Mouse (Mus musculus) hindbrain, postnatal 0 days (tissue): ENCODE results near the gene Neurl2. TPM values are rescaled to one million over a fixed set of nuclear protein-coding genes. Genes with fewer than 3 reads are reported as not detected.

ENCODE experiments used
- ATAC-seq: fragments of 200-750 bp; cut with Nextera tagmentation; 2 replicates; pipeline ENCODE4 v1.8.0; 2017; ENCODE audit warnings: mild to moderate bottlenecking, moderate TSS enrichment, moderate library complexity
- DNase-seq: peaks from one replicate; pipeline ENCODE4 v3.0.0-alpha.2; 2015; ENCODE audit warnings: low spot score
- H3K27ac ChIP-seq: fragments of 300-500 bp; sonication (generic); 2 replicates; pipeline ENCODE4 v1.5.1; 2014; ENCODE audit warnings: mild to moderate bottlenecking
- H3K27me3 ChIP-seq: fragments of 300-500 bp; sonication (generic); 2 replicates; pipeline ENCODE4 v1.6.1; 2014; ENCODE audit warnings: low read length, mixed read lengths; ENCODE audit not compliant: insufficient read depth
- H3K36me3 ChIP-seq: fragments of 300-500 bp; sonication (generic); 2 replicates; pipeline ENCODE4 v1.6.1; 2014; ENCODE audit warnings: low read length, mixed read lengths; ENCODE audit not compliant: insufficient read depth
- H3K4me1 ChIP-seq: fragments of 300-500 bp; sonication (generic); 2 replicates; pipeline ENCODE4 v1.6.1; 2014; ENCODE audit warnings: antibody characterized with exemption, low read length, mixed read lengths; ENCODE audit not compliant: insufficient read depth
- H3K4me2 ChIP-seq: fragments of 300-500 bp; sonication (generic); 2 replicates; pipeline ENCODE4 v1.6.1; 2014; ENCODE audit warnings: low read depth, mild to moderate bottlenecking, low read length, moderate library complexity, mixed read lengths
- H3K4me3 ChIP-seq: fragments of 300-500 bp; sonication (generic); 2 replicates; pipeline ENCODE4 v1.5.1; 2014; ENCODE audit warnings: low read length
- H3K9ac ChIP-seq: fragments of 300-500 bp; sonication (generic); replicated peaks from 2 replicates; pipeline ENCODE4 v1.6.1; 2014; ENCODE audit warnings: mild to moderate bottlenecking, low read length, moderate library complexity, mixed read lengths
- H3K9me3 ChIP-seq: fragments of 300-500 bp; sonication (generic); 2 replicates; pipeline ENCODE4 v1.6.1; 2016; ENCODE audit warnings: low read length, mixed read lengths
- CTCF ChIP-seq: IDR thresholded peaks from 2 replicates; pipeline ENCODE4 v1.5.1; 2016; ENCODE audit warnings: antibody characterized with exemption, control low read depth, low read depth
- WGBS: fragments of 180-500 bp; shearing (Covaris S2); extraction: QIAGEN DNeasy Blood & Tissue Kit; methylation state at CpG from one replicate; pipeline ENCODE4 v1.1.7; 2014; 5-methylcytosine and 5-hydroxymethylcytosine counted together
- polyA plus RNA-seq: library from polyadenylated mRNA; unstranded; fragments of >200 nt; fragmentation: Nextera tagmentation; extraction: Ambion mirVana; gene quantifications from 2 replicates; pipeline ENCODE4 v1.2.1, GENCODE M21; 2015
- total RNA-seq: library from RNA; depleted of rRNA; stranded (reverse); fragments of >200 nt; gene quantifications from 2 replicates; pipeline ENCODE4 v1.2.3, GENCODE M21; 2014; rRNA removed

Neurl2 gene
- total and polyA plus RNA-seq, 2 experiments from 2014 or later = 7.6 to 12.1 TPM

GRCm38 (mm10) chr2:164781876-164782275 is 51.4 kb downstream of the Neurl2 start:
- Histone ChIP-seq H3K9me3 (no peaks in the 10 kb centered on the region), H3K27me3 (no peaks in the 10 kb centered on the region), H3K27ac (no peak overlapping the region), H3K4me1 (no peaks in the 10 kb centered on the region; the same call in 1 of the 2 replicates), H3K36me3 (no peaks in the 10 kb centered on the region), H3K4me2 (no peak overlapping the region), H3K4me3 (no peak overlapping the region), H3K9ac (no peak overlapping the region)
- TF ChIP-seq CTCF = no peak
- ATAC-seq (no peak), DNase-seq (no peak)
- 76% methylated on average over 4 of the region's 4 CpGs for WGBS

Other genes with a start within 250 kb of the Neurl2 start
- gene Wfdc6a, start 248.0 kb downstream of the Neurl2 start, total RNA-seq = 0.31 TPM in 1 of 2 replicates, not detected in the other
- gene Wfdc6a, start 248.0 kb downstream of the Neurl2 start, polyA plus RNA-seq = 0.19 and 0.77 TPM in 2 replicates
- not detected in 2 replicates for gene Eppin, start 239.9 kb downstream of the Neurl2 start, total RNA-seq
- not detected in 2 replicates for gene Eppin, start 239.9 kb downstream of the Neurl2 start, polyA plus RNA-seq
- not detected in 2 replicates for gene Wfdc6b, start 219.9 kb downstream of the Neurl2 start, total RNA-seq
- gene Wfdc6b, start 219.9 kb downstream of the Neurl2 start, polyA plus RNA-seq = not detected in 2 replicates
- not detected in 2 replicates for gene Wfdc8, start 219.8 kb downstream of the Neurl2 start, total RNA-seq
- gene Wfdc8, start 219.8 kb downstream of the Neurl2 start, polyA plus RNA-seq = not detected in 2 replicates
- gene Wfdc16, start 194.7 kb downstream of the Neurl2 start, total RNA-seq = not detected in 2 replicates
- gene Wfdc16, start 194.7 kb downstream of the Neurl2 start, polyA plus RNA-seq = not detected in 2 replicates
- gene Wfdc10, start 177.4 kb downstream of the Neurl2 start, total RNA-seq = not detected in 2 replicates
- gene Wfdc10, start 177.4 kb downstream of the Neurl2 start, polyA plus RNA-seq = 0.60 TPM in 1 of 2 replicates, not detected in the other
- gene Wfdc9, start 176.9 kb downstream of the Neurl2 start, total RNA-seq = not detected in 2 replicates
- gene Wfdc9, start 176.9 kb downstream of the Neurl2 start, polyA plus RNA-seq = not detected in 2 replicates
- not detected in 2 replicates for gene Wfdc11, start 159.4 kb downstream of the Neurl2 start, total RNA-seq
- gene Wfdc11, start 159.4 kb downstream of the Neurl2 start, polyA plus RNA-seq = not detected in 2 replicates
- gene Wfdc13, start 148.3 kb downstream of the Neurl2 start, total RNA-seq = not detected in 2 replicates
- not detected in 2 replicates for gene Wfdc13, start 148.3 kb downstream of the Neurl2 start, polyA plus RNA-seq
- gene Spint4, start 135.0 kb downstream of the Neurl2 start, total RNA-seq = not detected in 2 replicates
- gene Spint4, start 135.0 kb downstream of the Neurl2 start, polyA plus RNA-seq = not detected in 2 replicates
- gene Spint5, start 118.2 kb downstream of the Neurl2 start, total RNA-seq = not detected in 2 replicates
- not detected in 2 replicates for gene Spint5, start 118.2 kb downstream of the Neurl2 start, polyA plus RNA-seq
- 1.3 TPM in 2 replicates for gene Wfdc3, start 87.5 kb downstream of the Neurl2 start, total RNA-seq
- gene Wfdc3, start 87.5 kb downstream of the Neurl2 start, polyA plus RNA-seq = 0.73 and 0.76 TPM in 2 replicates
- 17.1 and 24.9 TPM in 2 replicates for gene Dnttip1, start 87.5 kb downstream of the Neurl2 start, total RNA-seq
- 53.9 and 56.1 TPM in 2 replicates for gene Dnttip1, start 87.5 kb downstream of the Neurl2 start, polyA plus RNA-seq
- 61.5 and 70.6 TPM in 2 replicates for gene Ube2c, start 63.6 kb downstream of the Neurl2 start, total RNA-seq
- gene Ube2c, start 63.6 kb downstream of the Neurl2 start, polyA plus RNA-seq = 61.2 and 69.4 TPM in 2 replicates
- gene Tnnc2, start 53.5 kb downstream of the Neurl2 start, total RNA-seq = 12.2 TPM in 1 of 2 replicates, not detected in the other
- gene Tnnc2, start 53.5 kb downstream of the Neurl2 start, polyA plus RNA-seq = 0.30 TPM in 1 of 2 replicates, not detected in the other
- gene Snx21, start 47.6 kb downstream of the Neurl2 start, total RNA-seq = 102 and 106 TPM in 2 replicates
- 44.7 and 47.6 TPM in 2 replicates for gene Snx21, start 47.6 kb downstream of the Neurl2 start, polyA plus RNA-seq
- 18.5 and 39.5 TPM in 2 replicates for gene Acot8, start 28.6 kb downstream of the Neurl2 start, total RNA-seq
- 19.4 and 20.2 TPM in 2 replicates for gene Acot8, start 28.6 kb downstream of the Neurl2 start, polyA plus RNA-seq
- 6.4 and 8.3 TPM in 2 replicates for gene Zswim3, start 28.4 kb downstream of the Neurl2 start, total RNA-seq
- gene Zswim3, start 28.4 kb downstream of the Neurl2 start, polyA plus RNA-seq = 5.2 and 5.5 TPM in 2 replicates
- gene Zswim1, start 10.8 kb downstream of the Neurl2 start, total RNA-seq = 23.9 and 24.6 TPM in 2 replicates
- 26.5 and 29.0 TPM in 2 replicates for gene Zswim1, start 10.8 kb downstream of the Neurl2 start, polyA plus RNA-seq
- gene Spata25, start 4.9 kb downstream of the Neurl2 start, total RNA-seq = not detected in 2 replicates
- gene Spata25, start 4.9 kb downstream of the Neurl2 start, polyA plus RNA-seq = not detected in 2 replicates
- gene Ctsa, start 583 bp downstream of the Neurl2 start, total RNA-seq = 135 and 147 TPM in 2 replicates
- gene Ctsa, start 583 bp downstream of the Neurl2 start, polyA plus RNA-seq = 112 and 116 TPM in 2 replicates
- gene Pltp, start 24.3 kb upstream of the Neurl2 start, total RNA-seq = 76.2 and 88.7 TPM in 2 replicates
- gene Pltp, start 24.3 kb upstream of the Neurl2 start, polyA plus RNA-seq = 99.6 and 117 TPM in 2 replicates
- 76.7 and 83.7 TPM in 2 replicates for gene Pcif1, start 45.8 kb upstream of the Neurl2 start, total RNA-seq
- 107 and 108 TPM in 2 replicates for gene Pcif1, start 45.8 kb upstream of the Neurl2 start, polyA plus RNA-seq
- gene Zfp335, start 78.3 kb upstream of the Neurl2 start, total RNA-seq = 26.5 and 28.3 TPM in 2 replicates
- gene Zfp335, start 78.3 kb upstream of the Neurl2 start, polyA plus RNA-seq = 9.0 and 9.2 TPM in 2 replicates
- 8.8 and 14.4 TPM in 2 replicates for gene Mmp9, start 107.3 kb upstream of the Neurl2 start, total RNA-seq
- gene Mmp9, start 107.3 kb upstream of the Neurl2 start, polyA plus RNA-seq = 6.7 and 7.1 TPM in 2 replicates
- 257 TPM in 2 replicates for gene Slc12a5, start 127.3 kb upstream of the Neurl2 start, total RNA-seq
- gene Slc12a5, start 127.3 kb upstream of the Neurl2 start, polyA plus RNA-seq = 67.1 and 71.0 TPM in 2 replicates
- 60.8 and 101 TPM in 2 replicates for gene Ncoa5, start 201.4 kb upstream of the Neurl2 start, total RNA-seq
- gene Ncoa5, start 201.4 kb upstream of the Neurl2 start, polyA plus RNA-seq = 55.5 and 56.3 TPM in 2 replicates
- gene Cd40, start 222.2 kb upstream of the Neurl2 start, total RNA-seq = 3.8 and 7.3 TPM in 2 replicates
- gene Cd40, start 222.2 kb upstream of the Neurl2 start, polyA plus RNA-seq = 4.8 and 5.4 TPM in 2 replicates